Mouse (Mus musculus): Measurements from ENCODE around the gene Nacad.

Gene Nacad

GRCm38 (mm10) chr11:6559996-6560395 lies 45.9 kb downstream of the Nacad start:
- in situ Hi-C loops (cut with MboI; ENCODE audit: low pct_unique_long_range_greater_than_20kb in 1 of 2, low sequenced_read_pairs in 2 of 2, unreplicated experiment in 1 of 2): no loop called here

GRCm38 (mm10) chr11:6558234-6558633 lies 47.6 kb downstream of the Nacad start:
- in situ Hi-C loops (cut with MboI; ENCODE audit: low pct_unique_long_range_greater_than_20kb in 1 of 2, low sequenced_read_pairs in 2 of 2, unreplicated experiment in 1 of 2): no loop called here

DNA sequence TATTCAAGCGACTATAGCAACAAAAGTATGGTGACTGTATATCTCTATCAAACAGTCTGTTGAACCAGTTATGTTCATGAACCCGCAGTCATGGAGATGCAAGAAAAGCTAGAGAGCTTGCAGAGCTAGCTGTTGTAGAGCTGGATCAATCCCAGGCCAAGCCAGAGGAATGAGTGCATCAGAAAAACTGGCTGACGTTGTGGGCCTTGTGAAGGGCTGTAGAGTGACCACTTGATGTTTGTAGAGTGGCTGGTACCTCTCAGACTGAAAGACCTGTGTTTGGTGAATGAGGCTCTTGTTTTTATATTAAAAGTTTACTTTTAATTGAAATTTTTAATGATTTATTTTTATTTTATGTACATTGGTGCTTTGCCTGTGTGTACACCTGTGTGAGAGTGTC lies 55.7 kb downstream of the Nacad start:
- in situ Hi-C loops (cut with MboI; ENCODE audit: low pct_unique_long_range_greater_than_20kb in 1 of 2, low sequenced_read_pairs in 2 of 2, unreplicated experiment in 1 of 2): no loop called here

- in situ Hi-C loops (cut with MboI; ENCODE audit: low pct_unique_long_range_greater_than_20kb in 1 of 2, low sequenced_read_pairs in 2 of 2, unreplicated experiment in 1 of 2): no loop called here
Observed at GRCm38 (mm10) chr11:6549770-6550169, 56.1 kb downstream of the Nacad start.

All from mouse embryonic stem cell (cell line).